Mouse (Mus musculus) liver, embryonic 14.5 days (tissue): ENCODE results near the gene Marcks.

Source experiments
- CTCF ChIP-seq: IDR thresholded peaks from 2 replicates; pipeline ENCODE4 v1.5.1; 2016; ENCODE audit warnings: antibody characterized with exemption, low read depth, control low read depth
- EP300 ChIP-seq: IDR thresholded peaks from 2 replicates; pipeline ENCODE4 v1.6.1; 2016; ENCODE audit warnings: antibody characterized with exemption, low read depth

DNA sequence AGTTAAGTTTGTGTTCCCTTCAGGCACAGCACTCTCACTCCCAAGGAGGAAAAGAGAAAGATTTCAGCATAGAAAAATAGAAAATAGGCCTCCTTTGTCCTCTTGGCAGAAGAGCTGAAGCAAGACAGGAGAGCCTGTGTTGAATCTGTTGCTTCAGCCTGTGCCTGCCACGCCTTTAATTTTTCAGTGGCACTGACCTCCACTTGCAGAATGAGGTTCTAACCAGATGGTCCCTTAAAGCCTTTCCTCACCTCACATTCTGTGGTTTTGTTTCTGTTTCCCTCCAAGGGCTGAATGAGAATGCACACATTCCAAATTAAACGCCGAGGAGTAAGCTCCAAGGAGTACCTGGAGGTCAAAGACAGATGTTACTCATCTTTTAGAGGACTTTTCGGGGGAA is 32.2 kb upstream of the Marcks start:
- no peak for TF ChIP-seq CTCF
- no peak for TF ChIP-seq EP300
